Mouse (Mus musculus): ENCODE measurements around the gene Pax2. TPM values are rescaled to one million over a fixed set of nuclear protein-coding genes. Genes with fewer than 3 reads are reported as not detected.
"Not testable (repeated sequence)": the region's sequence is repeated elsewhere in the genome, so short reads cannot be mapped to it uniquely, and the experiment has no call there.

Gene Pax2
- total RNA-seq, 4 experiments from 2014 or later = not detected

DNA sequence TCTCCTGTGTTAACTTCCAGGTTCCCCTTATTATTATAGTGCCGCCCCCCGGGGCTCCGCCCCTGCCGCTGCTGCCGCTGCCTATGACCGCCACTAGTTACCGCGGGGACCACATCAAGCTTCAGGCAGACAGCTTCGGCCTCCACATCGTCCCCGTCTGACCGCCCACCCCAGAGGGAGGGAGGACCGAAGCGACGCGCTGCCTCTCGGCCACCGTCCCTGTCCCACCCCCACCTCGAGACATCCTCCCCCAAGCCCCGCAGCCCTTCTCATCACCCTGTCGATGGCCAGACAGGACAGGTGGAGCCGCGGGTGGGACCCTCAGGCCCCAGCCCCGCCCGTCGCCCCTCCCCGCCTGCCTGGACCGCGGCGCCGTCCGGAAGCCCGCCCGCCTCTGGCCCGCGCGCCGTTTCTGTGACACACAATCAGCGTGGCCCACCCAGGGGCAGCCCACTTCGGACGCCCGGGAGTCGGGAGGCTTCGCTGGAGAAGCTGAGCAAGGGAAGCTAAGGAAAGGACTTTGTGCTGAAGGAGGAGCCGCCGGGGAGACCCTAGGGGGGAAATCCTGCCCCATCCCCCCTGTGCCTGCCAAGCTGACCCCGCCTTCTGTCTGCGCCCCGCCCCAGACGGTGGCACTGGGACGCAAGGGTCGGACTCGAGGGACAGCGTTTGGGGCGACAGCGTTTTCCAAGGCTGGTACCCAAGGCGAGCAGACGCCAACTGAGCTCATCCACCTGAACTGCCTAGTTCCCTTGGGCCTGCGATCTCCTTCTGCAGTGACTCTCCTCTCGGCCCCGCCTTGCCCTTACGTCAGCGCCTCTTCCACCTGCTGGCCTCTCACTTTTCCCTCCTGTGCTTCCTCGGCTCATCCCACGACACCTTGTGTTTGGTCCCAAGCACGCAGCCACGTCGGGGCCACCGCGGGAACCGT is 80.4 kb downstream of the Pax2 start:
- no peak for DNase-seq

DNA sequence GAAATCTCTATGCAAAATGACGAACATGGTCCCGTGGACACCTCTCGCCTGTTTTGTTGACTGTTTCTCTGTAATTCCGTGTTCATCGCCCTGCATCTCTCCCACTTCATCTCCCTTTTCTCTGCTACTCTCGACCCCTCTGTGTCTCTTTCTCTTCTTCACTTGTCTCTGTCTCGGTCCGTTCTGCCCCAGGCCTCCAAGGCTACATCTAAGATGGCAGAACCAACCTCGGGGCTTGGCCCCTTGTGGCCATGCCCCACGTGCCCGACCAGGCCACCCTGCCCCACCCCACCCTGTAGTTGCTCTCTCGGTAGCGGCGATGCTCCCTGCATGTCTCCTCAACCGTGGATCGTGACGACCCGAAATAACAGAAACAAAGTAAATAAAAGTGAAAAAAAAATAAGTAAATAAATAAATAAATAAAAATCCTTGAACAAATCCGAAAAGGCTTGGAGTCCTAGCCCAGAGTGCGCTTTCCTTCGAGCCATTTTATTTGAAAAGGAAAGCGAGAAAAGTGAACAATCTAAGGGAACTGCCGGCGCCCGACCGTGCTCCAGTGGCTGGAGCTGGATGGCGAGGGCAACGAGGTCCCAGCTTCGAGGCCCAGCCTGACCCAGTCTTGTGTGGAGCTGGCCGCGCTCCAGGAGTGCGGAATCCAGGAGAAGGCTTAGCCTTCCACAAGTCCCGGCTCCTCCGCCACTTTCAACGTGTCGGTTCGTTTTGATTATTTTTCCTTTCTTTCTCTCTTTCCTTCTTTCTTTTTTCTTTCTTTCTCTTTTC is 81.8 kb downstream of the Pax2 start:
- DNase-seq = no peak

DNA sequence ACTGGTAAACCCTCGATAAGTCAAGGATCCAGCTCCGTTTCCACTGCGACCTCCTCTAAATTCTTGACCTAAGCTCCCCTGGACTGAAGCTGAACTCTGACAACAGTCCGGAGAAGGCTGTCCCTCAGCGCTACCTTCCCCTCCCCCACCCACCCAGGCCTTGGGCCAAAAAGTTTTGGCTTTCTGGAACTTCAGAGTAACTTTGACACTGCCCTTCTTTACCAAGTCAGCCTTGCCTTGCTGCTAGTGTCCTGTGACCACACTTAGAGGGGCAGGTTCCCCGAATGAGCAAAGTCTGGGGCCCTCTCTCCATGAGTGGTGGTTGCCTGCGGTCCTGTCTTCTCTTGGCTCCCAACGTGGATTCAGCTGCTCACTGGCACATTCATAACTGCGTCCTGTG is 82.5 kb downstream of the Pax2 start:
- DNase-seq = no peak

DNA sequence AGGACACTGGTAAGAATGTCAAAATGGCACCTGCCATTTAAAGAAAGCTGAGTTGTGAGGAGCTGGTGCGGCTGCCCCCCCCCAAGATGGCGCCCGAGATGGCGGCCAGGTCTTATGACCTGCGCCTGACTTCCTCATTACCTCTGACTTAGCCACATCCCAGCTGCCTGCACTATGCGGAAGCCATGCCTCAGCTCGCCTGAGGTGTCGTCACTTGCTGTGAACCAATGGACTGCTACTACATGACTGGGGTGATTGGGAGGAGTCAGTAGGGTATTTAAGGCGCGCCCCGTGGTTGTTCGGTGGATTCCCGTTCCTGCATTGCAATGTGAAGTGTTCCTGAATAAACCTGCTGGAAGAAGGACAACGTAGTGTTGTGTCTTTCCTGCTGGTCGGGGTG is 86.8 kb downstream of the Pax2 start:
- DNase-seq = not testable (repeated sequence)

DNA sequence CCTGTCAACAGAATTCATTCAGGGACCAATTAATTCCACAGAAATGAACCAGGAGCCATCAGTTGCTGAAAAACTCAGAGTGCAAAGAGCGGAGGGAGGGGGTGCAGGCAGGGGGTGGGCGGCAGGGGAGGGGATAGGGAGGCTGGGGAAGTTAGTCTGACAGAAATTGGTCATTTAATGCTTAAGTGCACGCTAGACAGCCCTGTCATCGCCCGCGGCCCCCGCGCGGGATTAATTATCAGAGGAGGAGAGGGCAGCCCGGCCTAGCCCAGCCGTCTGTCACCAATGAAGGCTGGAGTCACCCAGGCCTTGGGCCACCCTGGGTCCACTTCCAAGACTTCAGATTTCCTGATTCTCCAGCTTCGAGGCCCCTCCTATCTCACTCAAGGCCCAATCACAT is 93.6 kb downstream of the Pax2 start:
- no peak for DNase-seq

DNA sequence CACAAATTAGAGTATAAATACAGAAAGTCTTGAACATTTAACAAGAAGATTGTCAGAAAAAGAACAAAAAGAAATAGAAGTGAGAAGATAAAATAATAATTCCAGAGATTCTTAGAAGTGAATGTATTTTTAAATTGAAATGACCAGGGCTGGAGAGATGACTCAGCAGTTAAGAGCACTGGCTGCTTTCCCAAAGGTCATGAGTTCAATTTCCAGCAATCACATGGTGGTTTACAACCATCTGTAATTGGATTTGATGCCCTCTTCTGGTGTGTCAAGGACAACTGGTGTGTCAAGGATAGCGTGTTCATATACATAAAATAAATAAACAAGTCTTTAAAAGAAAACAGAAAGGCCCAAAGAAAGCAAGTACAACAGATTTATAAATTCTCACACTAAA is 102.8 kb downstream of the Pax2 start:
- no peak for DNase-seq

DNA sequence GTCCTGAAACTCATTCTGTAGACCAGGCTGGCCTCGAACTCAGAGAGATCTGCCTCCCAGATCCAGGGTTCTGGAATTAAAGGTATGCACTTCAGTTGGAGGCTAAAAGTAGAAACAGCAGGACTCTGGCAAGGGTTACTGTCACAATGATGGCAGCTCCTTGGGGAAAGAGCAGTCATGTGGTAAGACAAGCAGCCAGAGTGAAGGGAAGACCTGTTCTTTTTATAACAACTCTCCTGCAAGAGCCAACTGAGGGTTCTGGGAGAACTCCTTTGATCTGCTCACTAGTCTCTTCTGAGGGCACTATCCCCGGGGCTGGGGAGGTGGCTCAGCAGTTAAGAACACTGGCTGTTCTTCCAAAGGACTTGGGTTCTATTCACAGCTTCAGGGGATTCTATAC is 112.9 kb downstream of the Pax2 start:
- no peak for DNase-seq

DNA sequence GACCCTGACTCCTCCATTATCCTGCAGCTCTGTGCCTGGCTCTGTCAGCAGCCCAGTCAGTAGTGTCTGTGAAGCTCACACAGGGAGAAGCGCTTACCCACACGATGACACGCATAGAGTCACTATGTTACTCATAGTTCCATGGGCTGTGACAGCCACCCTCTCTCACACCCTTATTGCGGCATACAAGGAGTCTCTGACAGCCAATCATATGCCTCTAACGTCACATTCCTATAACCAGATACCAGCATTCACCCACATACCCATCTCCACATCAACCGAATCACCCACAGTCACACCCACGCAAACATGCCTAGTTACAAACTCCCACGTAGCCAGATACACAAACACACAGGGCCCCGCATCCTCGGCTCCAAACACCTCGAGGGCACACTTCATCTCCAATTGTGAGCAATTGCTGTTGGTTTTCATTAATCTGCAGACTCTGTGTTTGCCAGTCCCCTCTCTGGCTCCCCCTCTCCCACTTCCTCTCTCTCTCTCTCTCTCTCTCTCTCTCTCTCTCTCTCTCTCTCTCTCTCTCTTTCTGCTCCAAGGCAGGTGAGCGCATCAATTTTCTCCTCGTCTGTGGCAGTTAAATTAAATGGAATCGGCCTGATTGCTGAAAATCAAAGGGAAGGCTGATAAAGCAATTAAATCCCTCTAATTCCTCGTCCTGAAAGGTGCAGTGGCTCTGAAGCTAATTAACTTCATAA is 118.5 kb downstream of the Pax2 start:
- no peak for DNase-seq

DNA sequence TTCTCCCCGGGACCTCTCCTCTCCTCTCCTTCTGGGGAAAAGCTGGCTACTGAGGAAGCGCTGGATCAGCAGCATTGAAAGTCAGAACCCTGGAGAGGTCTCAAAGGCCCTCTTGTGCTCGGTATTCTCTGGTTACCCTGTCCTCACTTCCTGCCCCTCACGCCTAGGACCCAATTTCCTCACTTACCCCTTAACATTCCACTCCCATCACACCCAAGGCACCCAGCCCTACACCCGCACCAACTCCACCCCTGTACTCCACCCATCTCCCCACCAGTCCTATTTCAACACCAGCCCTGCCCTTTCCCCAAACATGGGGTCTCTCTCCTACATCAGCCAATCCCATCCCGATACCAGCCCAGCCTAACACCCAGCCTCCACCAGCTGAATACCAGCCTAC is 119.1 kb downstream of the Pax2 start:
- no peak for DNase-seq

DNA sequence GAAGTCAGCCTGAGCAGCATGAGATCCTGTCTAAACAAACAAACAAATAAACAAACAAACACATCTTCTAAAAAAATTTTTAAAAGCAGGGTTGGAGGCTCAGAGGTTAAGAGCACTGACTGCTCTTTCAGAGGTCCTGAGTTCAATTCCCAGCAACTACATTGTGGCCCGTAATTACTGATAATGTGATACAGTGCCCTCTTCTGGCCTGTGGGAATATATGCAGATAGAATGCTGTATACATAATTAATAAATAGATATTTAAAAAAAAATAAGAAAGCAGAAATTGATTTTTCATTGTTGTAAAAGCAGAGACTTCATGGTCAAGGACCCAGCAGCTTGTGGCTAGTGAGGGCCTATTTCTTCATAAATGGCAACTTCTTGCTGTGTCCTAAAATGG is 119.9 kb downstream of the Pax2 start:
- DNase-seq = no peak

DNA sequence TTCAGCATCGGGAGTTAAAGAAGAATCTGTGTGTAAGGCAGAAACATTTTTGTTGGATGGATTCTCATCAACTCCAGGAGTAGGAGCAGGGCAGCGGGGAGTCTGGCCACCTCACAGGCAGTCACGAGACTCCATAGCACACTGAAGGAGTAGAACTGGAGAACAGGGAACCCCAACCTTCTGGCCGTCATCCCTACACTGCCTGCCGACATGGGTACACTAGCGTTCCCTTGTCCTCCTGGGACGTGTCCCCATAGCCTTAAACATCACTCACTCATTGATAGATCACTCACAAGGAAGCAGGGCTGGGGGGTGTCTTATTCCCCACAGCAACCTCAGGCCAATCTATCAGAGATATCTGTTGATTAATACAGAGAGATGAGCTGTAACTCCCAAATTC is 120.7 kb downstream of the Pax2 start:
- no peak for DNase-seq

DNA sequence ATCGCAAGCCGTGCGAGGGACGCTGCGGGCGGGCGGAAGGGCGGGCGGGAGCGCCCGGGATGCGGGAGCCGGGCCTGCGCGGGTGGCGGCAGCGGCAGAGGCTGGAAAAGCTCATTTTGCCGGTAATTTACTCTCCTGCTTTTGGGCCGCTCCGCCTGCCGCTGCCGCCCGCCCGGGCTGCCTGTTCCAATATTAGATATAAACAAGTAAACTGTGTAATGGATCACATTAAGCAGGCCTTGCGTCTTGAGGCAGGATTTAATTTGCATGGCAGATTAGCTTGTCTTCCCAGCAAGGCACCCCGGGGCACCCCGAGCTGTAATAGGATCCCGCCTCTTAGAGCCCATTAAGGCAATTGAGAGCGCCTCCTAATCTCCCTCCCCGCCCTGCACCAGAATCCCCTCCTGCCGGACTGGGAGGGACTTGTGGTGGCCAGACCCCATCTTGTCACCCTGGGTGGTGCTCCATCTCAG is 126.7 kb downstream of the Pax2 start:
- no peak for DNase-seq

DNA sequence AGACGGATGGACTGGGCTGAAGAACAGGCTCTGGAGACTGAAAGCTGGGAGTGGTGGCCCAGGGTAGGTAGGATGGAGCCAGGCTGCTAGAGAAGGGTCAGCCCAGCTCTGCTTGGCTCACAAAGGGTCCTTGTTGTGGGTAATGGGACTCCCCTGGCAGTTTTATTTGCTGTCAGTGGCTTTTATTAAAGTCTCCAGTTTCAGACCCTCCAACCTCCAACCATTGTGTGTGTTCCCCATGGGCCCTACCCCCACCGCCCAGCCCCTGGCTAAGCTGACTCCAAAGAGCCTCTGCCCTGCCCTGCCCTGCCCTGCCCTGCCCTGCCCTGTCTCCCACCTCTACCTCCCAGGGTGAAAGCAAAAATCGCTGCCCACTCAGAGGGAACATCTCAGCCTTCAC is 128.5 kb downstream of the Pax2 start:
- DNase-seq = no peak

DNA sequence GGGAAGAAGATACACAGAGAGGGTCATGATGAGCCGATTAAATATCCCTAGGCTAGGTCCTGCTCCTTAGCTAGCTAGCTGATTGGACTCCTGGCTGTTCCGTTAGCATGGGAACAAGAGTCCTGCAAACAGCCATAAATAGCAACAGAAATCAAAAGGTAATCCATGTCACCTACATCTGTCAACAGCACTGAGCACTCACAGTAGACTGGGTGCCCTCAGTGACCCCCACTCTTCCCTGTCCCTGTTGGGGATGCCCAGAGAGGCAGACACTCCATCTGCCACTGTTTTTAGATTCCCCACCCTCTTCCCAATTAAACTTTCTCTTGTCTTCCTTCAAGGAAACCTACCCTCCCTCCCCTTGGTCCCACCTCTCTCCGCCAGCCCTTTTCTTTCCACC is 130.6 kb downstream of the Pax2 start:
- DNase-seq = no peak

Small RNA genes lying within 50 kb of the gene (microRNA-seq; reads per million reads assigned to microRNA genes)
- gene Mir6405 = 0 reads per million in 2 experiments

Other genes with a start within 250 kb of the Pax2 start
- gene Sec31b, start 210.2 kb upstream of the Pax2 start, total RNA-seq (2022) = 1 to 10 TPM; 4.1 to 6.2 (median 5.5) TPM
- not detected for gene Gm20538, start 203.2 kb upstream of the Pax2 start, total RNA-seq (2022)
- 100 to 1,000 TPM; 284 to 446 (median 384) TPM for gene Ndufb8, start 200.6 kb upstream of the Pax2 start, total RNA-seq (2022)
- 10 to 100 TPM; 26.0 to 30.2 (median 28.4) TPM for gene Hif1an, start 193.2 kb upstream of the Pax2 start, total RNA-seq (2022)
- gene Slf2, start 175.1 kb downstream of the Pax2 start, total RNA-seq (2022) = 10 to 100 TPM; 22.6 to 40.9 (median 30.5) TPM
- gene Sema4g, start 233.1 kb downstream of the Pax2 start, total RNA-seq (2022) = 10 to 100 TPM in 2 of 4 experiments, 1 to 10 TPM in 2; 4.3 to 14.9 (median 10.2) TPM
- gene Twnk, start 249.6 kb downstream of the Pax2 start, total RNA-seq (2022) = 10 to 100 TPM; 34.8 to 40.2 (median 37.5) TPM